Mouse (Mus musculus): ENCODE measurements around the gene Dbi. TPM values are rescaled to one million over a fixed set of nuclear protein-coding genes. Genes with fewer than 3 reads are reported as not detected.

The Dbi gene
- total RNA-seq (2014; rRNA removed) (533 and 625 TPM in 2 replicates), polyA plus RNA-seq (2015; fragmentation: Nextera tagmentation; extraction: Ambion mirVana) (1,729 and 1,732 TPM in 2 replicates)

DNA sequence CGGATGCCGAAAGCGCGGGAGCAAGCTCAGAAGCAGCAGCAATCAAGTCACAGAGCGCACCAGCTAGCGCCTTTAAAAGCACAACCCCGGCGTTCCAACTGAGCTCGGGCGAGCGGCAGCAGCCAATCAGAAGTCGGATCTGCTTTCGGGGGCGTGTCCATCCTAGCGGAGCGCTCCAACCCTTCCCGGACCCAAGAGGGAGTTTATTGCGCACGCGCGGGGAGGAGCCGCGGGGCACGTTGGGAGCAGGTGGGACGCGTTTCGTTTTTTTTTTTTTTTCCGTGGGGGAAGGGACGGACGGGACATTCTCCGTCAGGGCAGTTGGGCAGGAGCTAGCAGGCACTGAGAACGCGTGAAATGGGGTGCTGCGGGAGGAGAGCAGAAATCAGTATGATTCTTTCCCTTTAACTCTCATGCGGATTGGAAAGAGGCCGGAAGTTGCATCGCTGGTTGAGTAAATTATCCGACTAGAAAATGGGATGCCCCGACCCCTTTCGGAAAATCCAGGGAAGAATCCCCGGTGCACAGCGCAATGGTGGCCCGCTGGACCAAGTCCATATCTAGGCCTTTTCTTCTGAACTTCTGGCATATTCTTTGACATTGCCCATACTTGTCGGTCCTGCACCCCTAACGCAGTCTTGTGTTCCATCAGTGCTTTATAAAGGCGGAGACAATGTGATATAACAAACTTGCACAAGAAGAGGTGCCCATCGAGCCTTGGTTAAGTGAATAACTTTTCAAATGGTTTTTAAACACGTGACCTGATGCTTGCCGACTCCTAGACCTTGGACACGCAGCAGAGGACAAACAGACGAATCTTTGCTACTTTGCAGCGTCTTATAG lies at the start of gene Dbi, which contains the start of gene 3110009E18Rik:
TSS of gene Dbi (minus strand) at position 110 of the 843 bp plus-strand sequence.
TSS of gene 3110009E18Rik (plus strand) at position 219 of the 843 bp plus-strand sequence.
- Histone ChIP-seq H3K27ac (ENCODE audit: low read depth, low read length) (peak within 1 kb of the TSS; percentile 94), H3K4me2 (ENCODE audit: low read depth) (peak within 1 kb of the TSS; percentile 76), H3K9ac (peak within 1 kb of the TSS; percentile 66), H3K4me1 (ENCODE audit: insufficient read depth) (peaks cover 15% of the 10 kb centered on the region), H3K36me3 (ENCODE audit: insufficient read depth) (no peaks in the 10 kb centered on the region), H3K9me3 (ENCODE audit: low read length) (no peaks in the 10 kb centered on the region), H3K4me3 (ENCODE audit: low read depth, low read length) (peak within 1 kb of the TSS; percentile 58), H3K27me3 (ENCODE audit: insufficient read depth, low read length) (no peaks in the 10 kb centered on the region)
- WGBS = 1% methylated on average over 52 of the region's 52 CpGs
- DNase-seq (peak; percentile 99), ATAC-seq (peak; percentile 96)
- peak; percentile 46 for TF ChIP-seq CTCF (IDR thresholded peaks at IDR 0.05; ENCODE audit: low read depth)

DNA sequence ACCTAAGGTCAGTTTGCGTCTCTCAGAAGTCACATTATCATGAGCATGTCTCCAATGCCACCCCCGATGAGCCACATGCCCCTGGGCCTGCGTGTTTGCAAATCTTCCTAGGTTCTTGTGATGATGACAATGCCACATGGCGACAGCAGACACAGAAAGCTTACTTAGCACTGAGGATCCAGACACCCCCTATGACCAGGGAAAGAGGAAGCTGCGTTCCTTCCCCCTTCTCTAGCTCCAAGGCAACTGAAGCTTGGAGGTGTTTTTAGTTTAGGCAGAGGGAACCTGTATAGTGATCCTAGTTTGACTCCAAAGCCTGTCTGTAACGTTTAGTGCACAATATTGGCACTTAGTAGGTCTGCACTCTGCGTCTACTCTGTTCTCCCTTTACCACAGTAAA lies 49.4 kb upstream of the Dbi start:
- Histone ChIP-seq H3K4me3 (ENCODE audit: low read depth, low read length) (no peak overlapping the region), H3K27me3 (ENCODE audit: insufficient read depth, low read length) (no peaks in the 10 kb centered on the region), H3K4me1 (ENCODE audit: insufficient read depth) (no peaks in the 10 kb centered on the region), H3K9ac (no peak overlapping the region), H3K27ac (ENCODE audit: low read depth, low read length) (no peak overlapping the region), H3K9me3 (ENCODE audit: low read length) (no peaks in the 10 kb centered on the region), H3K4me2 (ENCODE audit: low read depth) (no peak overlapping the region), H3K36me3 (ENCODE audit: insufficient read depth) (no peaks in the 10 kb centered on the region)
- WGBS = 89% methylated on average over 7 of the region's 7 CpGs
- no peak for DNase-seq
- ATAC-seq = no peak
- no peak for TF ChIP-seq CTCF (IDR thresholded peaks at IDR 0.05; ENCODE audit: low read depth)

- no peak overlapping the region for H3K9ac ChIP-seq
- H3K4me1 ChIP-seq (ENCODE audit: insufficient read depth) = no peaks in the 10 kb centered on the region
- DNase-seq (no peak), ATAC-seq (no peak)
- H3K36me3 ChIP-seq (ENCODE audit: insufficient read depth) = no peaks in the 10 kb centered on the region
- no peak for TF ChIP-seq CTCF (IDR thresholded peaks at IDR 0.05; ENCODE audit: low read depth)
- H3K27me3 ChIP-seq (ENCODE audit: insufficient read depth, low read length) = no peaks in the 10 kb centered on the region
- no peaks in the 10 kb centered on the region for H3K9me3 ChIP-seq (ENCODE audit: low read length)
- H3K4me2 ChIP-seq (ENCODE audit: low read depth) = no peak overlapping the region
- no peak overlapping the region for H3K27ac ChIP-seq (ENCODE audit: low read depth, low read length)
- WGBS = 96% methylated on average over 7 of the region's 7 CpGs
- no peak overlapping the region for H3K4me3 ChIP-seq (ENCODE audit: low read depth, low read length)
Measured at GRCm38 (mm10) chr1:120168674-120169073, 47.8 kb upstream of the Dbi start.

- Histone ChIP-seq H3K9ac (no peak overlapping the region), H3K4me3 (ENCODE audit: low read depth, low read length) (no peak overlapping the region), H3K36me3 (ENCODE audit: insufficient read depth) (no peaks in the 10 kb centered on the region), H3K4me2 (ENCODE audit: low read depth) (no peak overlapping the region), H3K9me3 (ENCODE audit: low read length) (no peaks in the 10 kb centered on the region), H3K27me3 (ENCODE audit: insufficient read depth, low read length) (no peaks in the 10 kb centered on the region), H3K27ac (ENCODE audit: low read depth, low read length) (no peak overlapping the region), H3K4me1 (ENCODE audit: insufficient read depth) (no peaks in the 10 kb centered on the region)
- 72% methylated on average over 4 of the region's 4 CpGs for WGBS
- ATAC-seq (no peak), DNase-seq (no peak)
- no peak for TF ChIP-seq CTCF (IDR thresholded peaks at IDR 0.05; ENCODE audit: low read depth)
Measured at GRCm38 (mm10) chr1:120168016-120168415, 47.1 kb upstream of the Dbi start.

GRCm38 (mm10) chr1:120162616-120163015 lies 41.7 kb upstream of the Dbi start:
- no peaks in the 10 kb centered on the region for H3K9me3 ChIP-seq (ENCODE audit: low read length)
- no peaks in the 10 kb centered on the region for H3K4me1 ChIP-seq (ENCODE audit: insufficient read depth)
- DNase-seq (no peak), ATAC-seq (no peak)
- WGBS = 75% methylated on average over 1 of the region's 1 CpGs
- TF ChIP-seq CTCF (IDR thresholded peaks at IDR 0.05; ENCODE audit: low read depth) = no peak
- no peaks in the 10 kb centered on the region for H3K27me3 ChIP-seq (ENCODE audit: insufficient read depth, low read length)
- no peaks in the 10 kb centered on the region; the same call in 1 of the 2 replicates for H3K36me3 ChIP-seq (ENCODE audit: insufficient read depth)
- no peak overlapping the region for H3K27ac ChIP-seq (ENCODE audit: low read depth, low read length)
- no peak overlapping the region for H3K4me2 ChIP-seq (ENCODE audit: low read depth)
- H3K4me3 ChIP-seq (ENCODE audit: low read depth, low read length) = no peak overlapping the region
- no peak overlapping the region for H3K9ac ChIP-seq

DNA sequence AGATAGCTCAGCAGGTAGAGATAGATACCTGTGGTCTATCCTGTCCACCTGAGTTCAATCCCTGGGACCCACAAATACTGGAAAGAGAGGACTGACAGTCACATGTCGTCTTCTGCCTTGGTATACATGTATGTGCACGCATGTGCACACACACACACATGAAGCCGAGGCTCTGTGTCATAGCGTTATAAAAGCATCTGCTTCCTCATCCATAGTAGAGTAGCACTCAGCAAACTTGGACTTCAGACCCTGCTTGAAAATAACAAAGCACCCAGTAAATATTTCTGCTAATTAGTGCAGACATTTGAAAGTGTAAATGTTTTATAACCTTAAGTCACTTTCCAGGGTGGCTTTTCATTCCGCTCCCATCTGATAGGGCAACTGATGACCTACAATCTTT lies 40.6 kb upstream of the Dbi start:
- no peak for TF ChIP-seq CTCF (IDR thresholded peaks at IDR 0.05; ENCODE audit: low read depth)
- Histone ChIP-seq H3K9me3 (ENCODE audit: low read length) (no peaks in the 10 kb centered on the region), H3K4me2 (ENCODE audit: low read depth) (no peak overlapping the region), H3K4me3 (ENCODE audit: low read depth, low read length) (no peak overlapping the region), H3K4me1 (ENCODE audit: insufficient read depth) (no peaks in the 10 kb centered on the region), H3K9ac (no peak overlapping the region), H3K36me3 (ENCODE audit: insufficient read depth) (no peaks in the 10 kb centered on the region; the same call in 1 of the 2 replicates), H3K27me3 (ENCODE audit: insufficient read depth, low read length) (no peaks in the 10 kb centered on the region), H3K27ac (ENCODE audit: low read depth, low read length) (no peak overlapping the region)
- no peak for DNase-seq
- ATAC-seq = no peak
- 93% methylated on average over 5 of the region's 5 CpGs for WGBS

DNA sequence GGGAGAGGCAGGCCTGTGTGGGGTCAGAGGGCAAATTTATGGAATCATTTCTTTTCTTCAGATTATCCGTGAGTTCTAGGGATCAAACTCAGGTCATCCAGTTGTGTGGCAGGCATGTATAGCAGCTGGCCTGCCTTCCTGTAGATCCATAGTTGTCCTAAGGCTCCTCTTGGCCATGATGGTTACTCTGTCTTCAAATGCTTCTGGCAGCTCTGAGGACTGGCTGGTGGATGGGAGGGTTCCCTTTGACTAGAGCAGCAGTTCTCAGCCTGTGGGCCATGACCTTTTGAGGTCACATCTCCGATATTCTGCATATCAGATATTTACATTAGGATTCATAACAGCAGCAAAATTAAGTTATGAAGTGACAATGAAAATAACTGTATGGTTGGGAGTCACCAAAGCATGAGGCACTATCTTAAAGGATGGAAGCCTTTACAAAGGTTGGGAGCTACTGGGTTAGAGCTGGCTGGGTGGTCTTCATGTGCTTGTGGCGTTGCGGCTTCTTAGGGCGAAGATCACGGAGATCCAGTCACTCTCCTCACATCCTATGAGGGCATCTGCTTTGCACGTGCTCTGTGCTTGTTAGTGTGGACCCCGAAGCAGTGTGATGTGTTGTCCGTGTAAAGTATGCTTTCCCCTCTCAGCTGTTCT lies 37.7 kb upstream of the Dbi start:
- 95% methylated on average over 9 of the region's 9 CpGs for WGBS
- no peak overlapping the region for H3K4me2 ChIP-seq (ENCODE audit: low read depth)
- H3K4me1 ChIP-seq (ENCODE audit: insufficient read depth) = no peaks in the 10 kb centered on the region
- H3K9me3 ChIP-seq (ENCODE audit: low read length) = no peaks in the 10 kb centered on the region
- no peaks in the 10 kb centered on the region; the same call in 1 of the 2 replicates for H3K36me3 ChIP-seq (ENCODE audit: insufficient read depth)
- DNase-seq (no peak), ATAC-seq (no peak)
- H3K9ac ChIP-seq = no peak overlapping the region
- no peak overlapping the region for H3K27ac ChIP-seq (ENCODE audit: low read depth, low read length)
- H3K4me3 ChIP-seq (ENCODE audit: low read depth, low read length) = no peak overlapping the region
- no peak for TF ChIP-seq CTCF (IDR thresholded peaks at IDR 0.05; ENCODE audit: low read depth)
- no peaks in the 10 kb centered on the region for H3K27me3 ChIP-seq (ENCODE audit: insufficient read depth, low read length)
